Mouse (Mus musculus) C2C12 (cell line): ENCODE results near the gene Actrt2. TPM values are rescaled to one million over a fixed set of nuclear protein-coding genes. Genes with fewer than 3 reads are reported as not detected.

Experiments used
- H3K27me3 ChIP-seq: one replicate; pipeline ENCODE4 v1.6.1; 2011; ENCODE audit not compliant: control insufficient read depth, insufficient read depth, insufficient read length
- H3K36me3 ChIP-seq: one replicate; pipeline ENCODE4 v1.6.1; 2011; ENCODE audit not compliant: control insufficient read depth, insufficient read depth
- H3K4me3 ChIP-seq: one replicate; pipeline ENCODE4 v1.5.1; 2011; ENCODE audit warnings: mild to moderate bottlenecking, control low read depth; ENCODE audit not compliant: poor library complexity, insufficient read depth, severe bottlenecking
- H3K79me2 ChIP-seq: one replicate; pipeline ENCODE4 v1.6.1; 2011; ENCODE audit not compliant: control insufficient read depth, insufficient read depth
- H3K79me3 ChIP-seq: one replicate; pipeline ENCODE4 v1.6.1; 2011; ENCODE audit warnings: low read depth, control low read depth
- H3ac ChIP-seq: one replicate; pipeline ENCODE3; 2011; ENCODE audit warnings: low read depth; ENCODE audit not compliant: control insufficient read depth, insufficient read length
- CEBPB ChIP-seq: IDR thresholded peaks from one replicate; pipeline ENCODE4 v1.6.1; 2011; ENCODE audit warnings: low read depth, mild to moderate bottlenecking, control low read depth, moderate library complexity
- CTCF ChIP-seq: IDR thresholded peaks from one replicate; pipeline ENCODE4 v1.5.1; 2011; ENCODE audit not compliant: control insufficient read depth, insufficient read depth, insufficient read length
- FOSL1 ChIP-seq: IDR thresholded peaks from one replicate; pipeline ENCODE4 v1.8.0; 2011; ENCODE audit warnings: mild to moderate bottlenecking, low read length; ENCODE audit not compliant: poor library complexity, insufficient read depth, severe bottlenecking
- MAX ChIP-seq: IDR thresholded peaks from one replicate; pipeline ENCODE4 v1.6.1; 2011; ENCODE audit warnings: mild to moderate bottlenecking, control low read depth
- MYOD1 ChIP-seq: IDR thresholded peaks from one replicate; pipeline ENCODE4 v1.6.1; 2011; ENCODE audit warnings: low read depth; ENCODE audit not compliant: control insufficient read depth, insufficient read length
- MYOG ChIP-seq: IDR thresholded peaks from one replicate; pipeline ENCODE4 v1.6.1; 2011; ENCODE audit not compliant: control insufficient read depth, insufficient read length; ENCODE audit errors: extremely low read depth
- USF1 ChIP-seq: IDR thresholded peaks from one replicate; pipeline ENCODE4 v1.6.1; 2011; ENCODE audit warnings: low read depth, mild to moderate bottlenecking, control low read depth, moderate library complexity
- polyA plus RNA-seq: library from polyadenylated mRNA; unstranded; fragments of >200 nt; fragmentation: generic; extraction: Trizol; gene quantifications from one replicate; pipeline ENCODE4 v1.2.1, GENCODE M21; 2012; ENCODE audit warnings: missing spikeins

Actrt2 gene
- polyA plus RNA-seq, 1 experiment = not detected

GRCm38 (mm10) chr4:154674966-154675365 lies 7.3 kb upstream of the Actrt2 start:
- Histone ChIP-seq H3K36me3 (no peaks in the 10 kb centered on the region), H3K79me3 (no peaks in the 10 kb centered on the region), H3K27me3 (no peaks in the 10 kb centered on the region), H3K4me3 (no peak overlapping the region), H3ac (no peak overlapping the region), H3K79me2 (no peaks in the 10 kb centered on the region)
- TF ChIP-seq MYOG = no peak

- no peak overlapping the region for H3ac ChIP-seq
- H3K79me2 ChIP-seq = no peaks in the 10 kb centered on the region
- H3K36me3 ChIP-seq = no peaks in the 10 kb centered on the region
- H3K79me3 ChIP-seq = no peaks in the 10 kb centered on the region
- TF ChIP-seq MAX (no peak), CEBPB (no peak), MYOG (no peak), USF1 (no peak), CTCF (no peak), MYOD1 (no peak), FOSL1 (no peak)
- no peaks in the 10 kb centered on the region for H3K27me3 ChIP-seq
- no peak overlapping the region for H3K4me3 ChIP-seq
These were observed 6.9 kb upstream of the Actrt2 start for GRCm38 (mm10) chr4:154674541-154674940.

- TF ChIP-seq MAX (no peak), FOSL1 (no peak), MYOD1 (no peak), CTCF (no peak)
- no peak overlapping the region for H3ac ChIP-seq
- H3K36me3 ChIP-seq = no peaks in the 10 kb centered on the region
- H3K79me2 ChIP-seq = no peaks in the 10 kb centered on the region
- no peaks in the 10 kb centered on the region for H3K27me3 ChIP-seq
- no peak overlapping the region for H3K4me3 ChIP-seq
- no peaks in the 10 kb centered on the region for H3K79me3 ChIP-seq
These were observed 6.3 kb upstream of the Actrt2 start for GRCm38 (mm10) chr4:154673986-154674385.

- TF ChIP-seq MAX = no peak
- TF ChIP-seq USF1 = no peak
- no peak for TF ChIP-seq CEBPB
- TF ChIP-seq CTCF = no peak
- TF ChIP-seq MYOD1 = no peak
- Histone ChIP-seq H3K36me3 (no peaks in the 10 kb centered on the region), H3K79me2 (no peaks in the 10 kb centered on the region), H3K27me3 (no peaks in the 10 kb centered on the region), H3ac (no peak overlapping the region), H3K4me3 (no peak overlapping the region), H3K79me3 (no peaks in the 10 kb centered on the region)
These were observed 4.4 kb upstream of the Actrt2 start for GRCm38 (mm10) chr4:154672027-154672426.

GRCm38 (mm10) chr4:154671232-154671912 lies 3.7 kb upstream of the Actrt2 start:
- H3K27me3 ChIP-seq = no peaks in the 10 kb centered on the region
- H3K79me3 ChIP-seq = no peaks in the 10 kb centered on the region
- no peak overlapping the region for H3K4me3 ChIP-seq
- no peaks in the 10 kb centered on the region for H3K79me2 ChIP-seq
- TF ChIP-seq CTCF (no peak), FOSL1 (no peak), MYOG (no peak), CEBPB (no peak), MAX (no peak), USF1 (no peak), MYOD1 (no peak)
- H3K36me3 ChIP-seq = no peaks in the 10 kb centered on the region
- H3ac ChIP-seq = no peak overlapping the region

GRCm38 (mm10) chr4:154662681-154663215 lies 4.9 kb downstream of the Actrt2 start:
- Histone ChIP-seq H3ac (no peak overlapping the region), H3K79me3 (no peaks in the 10 kb centered on the region), H3K79me2 (no peaks in the 10 kb centered on the region), H3K4me3 (no peak overlapping the region), H3K36me3 (no peaks in the 10 kb centered on the region), H3K27me3 (no peaks in the 10 kb centered on the region)
- TF ChIP-seq USF1 = no peak
- TF ChIP-seq CEBPB = no peak
- no peak for TF ChIP-seq MAX
- no peak for TF ChIP-seq MYOG

- no peaks in the 10 kb centered on the region for H3K79me2 ChIP-seq
- H3K4me3 ChIP-seq = no peak overlapping the region
- no peaks in the 10 kb centered on the region for H3K27me3 ChIP-seq
- H3ac ChIP-seq = no peak overlapping the region
- TF ChIP-seq CTCF (no peak), MYOG (no peak), FOSL1 (no peak), MAX (no peak), MYOD1 (no peak), USF1 (no peak), CEBPB (no peak)
- no peaks in the 10 kb centered on the region for H3K36me3 ChIP-seq
- no peaks in the 10 kb centered on the region for H3K79me3 ChIP-seq
These were observed 6.4 kb downstream of the Actrt2 start for GRCm38 (mm10) chr4:154661256-154661655.
